Mouse (Mus musculus) bone marrow macrophage, adult 2 months (primary cell): ENCODE measurements around the gene Igfbp2. TPM values are rescaled to one million over a fixed set of nuclear protein-coding genes. Genes with fewer than 3 reads are reported as not detected.

Experiments
- H3K27ac ChIP-seq: 2 replicates; pipeline ENCODE4 v1.5.1; 2012; ENCODE audit warnings: low read depth, low read length; ENCODE audit not compliant: insufficient read depth
- H3K4me1 ChIP-seq: 2 replicates; pipeline ENCODE4 v1.6.1; 2012; ENCODE audit warnings: low read length; ENCODE audit not compliant: control insufficient read depth, insufficient read depth
- H3K4me3 ChIP-seq: 2 replicates; pipeline ENCODE4 v1.5.1; 2012; ENCODE audit warnings: mild to moderate bottlenecking, low read length, moderate library complexity; ENCODE audit not compliant: insufficient read depth
- CTCF ChIP-seq: IDR thresholded peaks from 2 replicates; pipeline ENCODE4 v1.5.1; 2012; ENCODE audit warnings: low read depth, mild to moderate bottlenecking, low read length, moderate library complexity
- POLR2A ChIP-seq: IDR thresholded peaks from 2 replicates; pipeline ENCODE4 v1.6.1; 2012; ENCODE audit warnings: mild to moderate bottlenecking, low read depth, low read length, borderline replicate concordance
- polyA plus RNA-seq: library from polyadenylated mRNA; stranded (reverse); fragments of >200 nt; gene quantifications from 2 replicates; pipeline ENCODE4 v1.2.4, GENCODE M21; 2012; ENCODE audit not compliant: missing spikeins, insufficient read depth, insufficient read length

The Igfbp2 gene
- not detected in 2 replicates for polyA plus RNA-seq

DNA sequence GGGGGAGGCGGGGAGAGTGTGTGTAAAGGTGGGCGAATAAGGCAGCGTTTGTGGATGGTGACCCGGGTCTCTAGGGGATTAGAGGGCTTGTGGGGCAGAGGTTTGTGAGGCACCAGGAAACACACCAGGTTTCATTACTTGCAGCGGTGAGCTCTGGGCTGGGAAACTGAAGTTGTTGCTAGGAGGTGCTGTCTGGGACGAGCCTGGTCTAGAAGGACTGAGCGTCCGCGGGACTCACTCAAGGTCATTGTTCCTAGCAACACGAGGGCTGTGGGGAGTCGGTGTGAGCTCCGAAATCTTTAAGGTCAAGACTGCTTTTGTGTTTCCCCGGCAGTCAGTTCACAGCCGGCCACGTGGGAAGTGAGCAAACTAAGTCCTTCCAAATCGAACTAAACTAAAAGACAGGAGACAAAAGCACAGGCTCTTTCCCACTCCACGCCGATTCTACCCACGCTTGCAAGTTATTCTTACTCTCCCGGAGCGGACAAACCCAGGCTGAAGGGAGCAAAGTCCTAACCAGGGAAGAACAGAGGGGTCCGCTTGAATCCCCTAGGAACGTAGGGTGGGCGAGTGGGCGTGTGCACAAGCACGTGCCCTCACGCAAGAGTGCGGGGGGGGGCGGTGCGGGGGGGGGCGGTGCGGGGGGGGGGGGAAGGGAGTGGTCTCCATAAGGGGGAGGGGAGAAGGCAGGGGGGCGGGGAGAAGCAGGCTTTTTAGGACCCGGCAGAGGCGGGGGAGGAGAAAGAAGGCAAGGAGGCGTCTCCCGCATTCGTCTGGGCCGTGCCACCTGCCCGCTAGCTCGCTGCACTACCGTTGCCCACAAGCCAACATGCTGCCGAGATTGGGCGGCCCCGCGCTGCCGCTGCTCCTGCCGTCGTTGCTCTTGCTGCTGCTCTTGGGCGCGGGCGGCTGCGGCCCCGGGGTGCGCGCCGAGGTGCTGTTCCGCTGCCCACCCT, at the start of gene Igfbp2:
Igfbp2 (plus strand) TSS at position 753 of the 956 bp plus-strand sequence.
- TF ChIP-seq POLR2A = no peak
- no peak for TF ChIP-seq CTCF
- Histone ChIP-seq H3K27ac (no peak within 1 kb of the TSS), H3K4me1 (no peaks in the 10 kb centered on the region), H3K4me3 (no peak within 1 kb of the TSS)

DNA sequence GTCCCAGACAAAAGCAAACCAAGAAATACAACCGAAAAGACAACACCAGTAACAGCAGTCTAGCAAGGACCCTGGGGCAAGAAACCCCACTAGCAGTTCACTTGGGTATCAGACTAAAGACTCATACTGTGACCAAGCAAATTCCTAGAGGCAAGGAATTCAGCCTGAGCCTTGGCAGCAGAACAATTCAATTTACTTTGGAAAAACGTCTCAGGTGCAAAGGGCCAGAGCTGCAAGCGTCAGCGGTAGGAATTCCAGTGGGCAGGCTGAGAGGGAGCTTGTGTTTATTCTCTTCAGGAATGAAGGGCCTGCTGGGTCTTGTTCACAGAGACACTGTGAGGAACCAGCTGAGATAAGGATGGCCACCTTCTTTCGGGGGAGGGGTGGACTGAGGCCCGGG, 45.5 kb upstream of the Igfbp2 start:
- no peak overlapping the region for H3K27ac ChIP-seq
- no peaks in the 10 kb centered on the region for H3K4me1 ChIP-seq
- no peak for TF ChIP-seq CTCF
- TF ChIP-seq POLR2A = no peak
- no peak overlapping the region for H3K4me3 ChIP-seq

DNA sequence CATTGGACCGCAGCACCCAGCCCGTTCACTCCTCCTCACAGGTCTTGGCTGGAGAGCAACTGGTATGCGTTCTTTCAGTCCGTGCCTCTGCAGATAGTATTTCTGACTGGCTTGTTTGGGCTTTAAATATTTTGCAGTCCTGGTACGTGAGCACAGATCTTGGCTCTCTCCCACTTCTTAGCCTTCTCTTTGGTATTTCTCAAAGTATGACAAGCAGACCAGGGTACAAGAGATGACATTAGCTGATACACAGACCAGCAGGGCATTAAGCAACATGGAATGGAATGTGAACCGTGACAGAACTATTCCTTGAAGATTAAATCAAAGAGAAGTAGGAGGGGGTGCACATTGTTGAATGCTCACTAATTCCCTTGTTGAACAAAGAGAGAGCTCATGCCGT, 43.6 kb upstream of the Igfbp2 start:
- no peak for TF ChIP-seq CTCF
- TF ChIP-seq POLR2A = no peak
- H3K4me3 ChIP-seq = no peak overlapping the region
- H3K27ac ChIP-seq = no peak overlapping the region
- H3K4me1 ChIP-seq = no peaks in the 10 kb centered on the region

DNA sequence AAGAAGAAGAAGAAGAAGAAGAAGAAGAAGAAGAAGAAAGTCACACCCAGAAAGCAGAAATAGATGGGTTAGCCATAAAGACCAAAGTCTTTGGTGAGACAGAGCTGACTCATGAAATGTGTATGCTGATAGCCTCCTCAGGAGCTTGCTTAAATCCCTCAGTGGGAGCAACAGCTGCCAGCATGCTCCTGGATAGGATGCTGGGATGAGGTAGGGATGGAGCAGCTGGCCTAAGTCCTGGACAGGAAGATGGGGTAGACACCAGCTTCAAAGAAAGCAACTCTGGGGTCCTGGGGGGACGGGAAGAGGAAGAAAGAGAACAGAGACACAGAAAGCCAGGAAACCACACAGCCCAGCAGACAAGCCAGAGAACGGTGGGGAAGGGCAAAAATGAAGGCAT, 41.0 kb upstream of the Igfbp2 start:
- TF ChIP-seq POLR2A (no peak), CTCF (no peak)
- H3K4me1 ChIP-seq = no peaks in the 10 kb centered on the region
- H3K4me3 ChIP-seq = no peak overlapping the region
- H3K27ac ChIP-seq = no peak overlapping the region

DNA sequence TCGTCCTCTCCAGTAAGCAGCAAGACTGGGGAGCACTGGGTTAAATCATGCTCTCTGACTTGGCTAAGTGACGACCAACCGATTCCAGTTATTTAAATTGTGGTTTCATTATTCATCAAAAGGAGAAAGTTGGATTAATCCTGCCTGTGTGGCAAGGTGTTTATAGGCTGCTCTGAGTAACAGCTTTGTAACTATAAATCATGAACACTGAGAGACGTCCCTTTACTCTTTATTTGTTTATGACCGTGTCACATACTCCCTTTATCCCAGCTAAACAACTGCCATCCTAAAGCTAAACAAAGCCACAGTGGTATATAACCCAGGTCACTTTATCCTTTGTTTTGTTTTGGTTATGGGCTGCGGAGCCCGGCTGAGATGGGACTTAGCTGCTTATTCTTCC, 40.3 kb upstream of the Igfbp2 start:
- Histone ChIP-seq H3K4me1 (no peaks in the 10 kb centered on the region), H3K4me3 (no peak overlapping the region), H3K27ac (no peak overlapping the region)
- TF ChIP-seq CTCF (no peak), POLR2A (no peak)

DNA sequence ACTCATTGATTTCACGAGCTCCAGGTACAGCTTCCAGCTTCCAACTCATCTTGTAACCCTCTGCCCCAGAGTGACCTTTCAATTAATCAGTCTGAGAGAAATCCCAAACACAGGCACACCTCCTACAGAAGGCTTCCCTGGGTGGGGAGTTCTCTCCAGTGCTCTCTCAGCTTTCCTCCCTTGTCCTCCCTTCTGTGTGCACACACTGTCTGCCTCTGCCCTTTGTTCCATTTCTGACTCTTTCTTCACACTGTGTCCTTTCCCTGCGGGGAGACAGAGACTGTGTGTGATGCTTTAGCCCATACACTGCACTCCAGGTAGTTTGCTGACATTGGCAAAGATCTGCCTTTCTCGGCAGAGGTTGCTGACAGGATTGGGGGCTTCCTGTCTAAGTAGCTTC, 33.6 kb upstream of the Igfbp2 start:
- H3K4me3 ChIP-seq = no peak overlapping the region
- no peaks in the 10 kb centered on the region for H3K4me1 ChIP-seq
- no peak overlapping the region for H3K27ac ChIP-seq
- TF ChIP-seq POLR2A (no peak), CTCF (no peak)

DNA sequence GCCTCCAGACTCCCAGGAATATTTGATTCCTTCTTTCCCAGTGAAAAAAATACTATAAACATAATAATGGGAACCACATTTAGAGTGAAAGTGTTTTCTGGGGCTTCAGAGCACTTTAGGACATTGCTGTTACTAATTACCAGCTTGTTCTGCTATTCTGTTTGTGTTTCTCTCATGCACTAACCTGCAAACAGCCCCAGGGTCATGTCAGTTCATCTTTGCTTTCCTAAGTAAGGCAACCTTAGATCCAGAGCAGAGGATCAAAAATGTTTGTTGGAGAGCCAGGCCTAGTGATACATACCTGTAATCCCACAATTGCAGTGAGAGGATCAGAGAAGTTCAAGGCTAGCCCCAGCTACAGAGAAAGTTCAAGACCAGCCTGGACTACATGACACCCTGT, 32.6 kb upstream of the Igfbp2 start:
- no peak for TF ChIP-seq POLR2A
- TF ChIP-seq CTCF = no peak
- H3K27ac ChIP-seq = no peak overlapping the region
- H3K4me1 ChIP-seq = peaks cover 6% of the 10 kb centered on the region
- no peak overlapping the region for H3K4me3 ChIP-seq

DNA sequence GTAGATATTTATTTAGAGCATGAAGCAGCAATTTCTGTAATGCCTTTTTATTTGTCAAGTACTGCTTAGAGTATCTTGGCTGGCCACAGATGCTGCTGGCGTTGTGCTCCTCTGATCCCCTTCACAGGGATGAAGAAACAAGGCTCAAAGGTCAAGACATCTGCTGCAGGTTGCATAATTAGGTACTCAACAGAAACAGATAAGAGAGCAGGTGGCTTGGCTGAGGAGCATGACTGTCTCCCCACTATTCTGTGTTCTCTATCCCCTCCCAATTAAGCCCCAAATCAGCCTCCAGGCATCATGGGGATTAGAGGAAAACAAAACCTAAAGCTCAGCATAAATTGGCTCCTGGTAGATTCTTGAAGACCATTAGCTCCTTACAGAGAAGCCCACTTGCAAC, 32.0 kb upstream of the Igfbp2 start:
- Histone ChIP-seq H3K27ac (no peak overlapping the region), H3K4me3 (no peak overlapping the region), H3K4me1 (peaks cover 6% of the 10 kb centered on the region)
- TF ChIP-seq CTCF (no peak), POLR2A (no peak)

DNA sequence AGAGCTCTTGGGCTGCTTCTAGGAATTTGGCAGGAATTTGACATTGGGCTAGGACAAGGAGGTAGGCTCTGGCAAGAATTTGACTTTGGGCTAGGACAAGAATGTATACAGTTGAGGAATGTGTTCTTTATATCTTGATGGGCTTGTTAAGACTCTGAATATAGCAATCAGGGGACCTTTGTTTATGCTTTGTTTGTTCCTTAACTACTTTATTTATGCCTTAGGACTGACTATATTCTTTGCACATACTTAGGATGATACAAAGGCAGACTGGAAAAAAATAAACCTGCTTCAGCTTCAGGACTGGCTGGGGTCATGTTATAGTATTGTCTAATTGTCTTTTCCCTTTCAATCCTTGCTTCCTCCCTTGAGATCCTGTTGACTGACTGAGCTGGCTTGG, 31.1 kb upstream of the Igfbp2 start:
- Histone ChIP-seq H3K4me1 (peaks cover 6% of the 10 kb centered on the region), H3K4me3 (no peak overlapping the region), H3K27ac (no peak overlapping the region)
- TF ChIP-seq POLR2A = no peak
- no peak for TF ChIP-seq CTCF

DNA sequence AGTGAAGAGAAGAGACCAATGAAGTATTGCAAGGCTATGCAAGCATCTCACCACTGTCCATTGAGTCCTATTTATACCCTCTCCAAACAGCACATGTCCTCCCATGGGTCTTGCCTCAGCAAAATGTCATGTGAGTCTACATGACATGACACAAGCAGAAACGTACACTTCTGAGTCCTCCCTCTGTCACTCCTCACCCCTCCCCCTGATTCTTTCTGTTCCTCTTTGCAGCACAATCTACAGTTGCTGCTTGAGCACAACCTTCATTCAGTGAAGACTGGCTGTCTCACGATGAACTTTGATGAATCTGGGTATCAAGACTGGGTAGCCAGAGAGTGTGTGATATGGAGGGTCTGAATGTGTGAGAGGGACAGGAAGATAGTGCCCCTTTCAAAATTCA, 28.2 kb upstream of the Igfbp2 start:
- TF ChIP-seq CTCF (no peak), POLR2A (no peak)
- H3K27ac ChIP-seq = no peak overlapping the region

More for the DNA sequence above, 28.2 kb upstream of the Igfbp2 start:
- H3K4me1 ChIP-seq = peaks cover 6% of the 10 kb centered on the region
- no peak overlapping the region for H3K4me3 ChIP-seq
